Mouse (Mus musculus) ES-Bruce4 (cell line): ENCODE data around the gene Sntg2.

ENCODE experiments used
- CTCF ChIP-seq: IDR thresholded peaks from one replicate; pipeline ENCODE4 v1.8.1; 2011; ENCODE audit warnings: low read depth, low read length
- EP300 ChIP-seq: IDR thresholded peaks from 2 replicates; pipeline ENCODE4 v1.6.1; 2011; ENCODE audit warnings: low read depth, low read length; ENCODE audit not compliant: insufficient read depth
- POLR2A ChIP-seq: IDR thresholded peaks from one replicate; pipeline ENCODE4 v1.8.1; 2011; ENCODE audit warnings: low read length; ENCODE audit not compliant: insufficient read depth

DNA sequence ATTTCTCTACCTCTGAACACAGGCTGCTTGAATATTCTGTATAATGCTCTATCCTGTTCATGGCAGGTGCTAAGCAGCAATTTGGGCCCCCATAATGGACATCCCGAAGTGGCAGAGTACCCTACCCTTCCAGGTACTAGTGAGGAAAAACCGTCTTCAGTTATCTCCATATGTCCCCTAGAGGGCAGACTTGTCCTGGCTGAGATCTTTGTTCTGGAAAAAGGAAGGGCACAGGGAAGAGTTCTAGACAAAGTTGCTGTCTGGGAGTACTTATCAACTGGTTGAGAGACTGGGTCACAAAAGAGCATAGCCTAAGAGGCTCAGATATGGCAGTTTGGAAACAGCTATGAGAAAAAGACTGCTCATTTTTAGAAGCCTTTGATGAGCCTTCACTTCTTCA lies 173.4 kb downstream of the Sntg2 start:
- no peak for TF ChIP-seq CTCF
- TF ChIP-seq POLR2A, result no peak
- no peak for TF ChIP-seq EP300
